Mouse (Mus musculus) neural tube, embryonic 14.5 days (tissue): ENCODE data around the gene Preb. TPM values are rescaled to one million over a fixed set of nuclear protein-coding genes. Genes with fewer than 3 reads are reported as not detected.

Source experiments
- ATAC-seq: fragments of 200-750 bp; cut with Nextera tagmentation; 2 replicates; pipeline ENCODE4 v1.8.0; 2017; ENCODE audit warnings: low read depth, mild to moderate bottlenecking, moderate TSS enrichment, moderate library complexity
- H3K27ac ChIP-seq: fragments of 300-500 bp; sonication (generic); 2 replicates; pipeline ENCODE4 v1.5.1; 2014; ENCODE audit warnings: low read depth, mild to moderate bottlenecking, control low read depth, low read length, moderate library complexity, mixed read lengths
- H3K27me3 ChIP-seq: fragments of 300-500 bp; sonication (generic); 2 replicates; pipeline ENCODE4 v1.6.1; 2014; ENCODE audit warnings: low read length; ENCODE audit not compliant: control insufficient read depth, insufficient read depth
- H3K36me3 ChIP-seq: fragments of 300-500 bp; sonication (generic); 2 replicates; pipeline ENCODE4 v1.6.1; 2014; ENCODE audit warnings: low read length, mixed read lengths; ENCODE audit not compliant: control insufficient read depth, insufficient read depth
- H3K4me1 ChIP-seq: fragments of 300-500 bp; sonication (generic); 2 replicates; pipeline ENCODE4 v1.6.1; 2014; ENCODE audit warnings: low read length; ENCODE audit not compliant: control insufficient read depth, insufficient read depth
- H3K4me2 ChIP-seq: fragments of 300-500 bp; sonication (generic); 2 replicates; pipeline ENCODE4 v1.6.1; 2014; ENCODE audit warnings: mild to moderate bottlenecking, low read depth, low read length, control low read depth
- H3K4me3 ChIP-seq: fragments of 300-500 bp; sonication (generic); 2 replicates; pipeline ENCODE4 v1.5.1; 2014; ENCODE audit warnings: low read depth, low read length, control low read depth, mixed read lengths
- H3K9ac ChIP-seq: fragments of 300-500 bp; sonication (generic); replicated peaks from 2 replicates; pipeline ENCODE4 v1.6.1; 2014; ENCODE audit warnings: low read depth, mild to moderate bottlenecking, control low read depth, low read length, mixed read lengths
- H3K9me3 ChIP-seq: fragments of 300-500 bp; sonication (generic); 2 replicates; pipeline ENCODE4 v1.6.1; 2016; ENCODE audit warnings: low read length; ENCODE audit not compliant: control insufficient read depth
- WGBS: fragments of 180-500 bp; shearing (Covaris S2); extraction: QIAGEN DNeasy Blood & Tissue Kit; methylation state at CpG from one replicate; pipeline ENCODE4 v1.1.7; 2014; 5-methylcytosine and 5-hydroxymethylcytosine counted together
- polyA plus RNA-seq: library from polyadenylated mRNA; unstranded; fragments of >200 nt; fragmentation: Nextera tagmentation; extraction: Ambion mirVana; gene quantifications from 2 replicates; pipeline ENCODE4 v1.2.1, GENCODE M21; 2014

Gene Preb
- polyA plus RNA-seq: 72.4 and 80.0 TPM in 2 replicates

- Histone ChIP-seq H3K4me3 (peak within 1 kb of the TSS; percentile 86), H3K9me3 (no peaks in the 10 kb centered on the region), H3K4me1 (peaks cover 20% of the 10 kb centered on the region), H3K27me3 (no peaks in the 10 kb centered on the region), H3K4me2 (peak within 1 kb of the TSS; percentile 95), H3K9ac (peak within 1 kb of the TSS; percentile 89), H3K36me3 (peaks cover 17% of the 10 kb centered on the region), H3K27ac (peak within 1 kb of the TSS; percentile 84)
- peak; percentile 96 for ATAC-seq
- 0% methylated on average over 51 of the region's 56 CpGs for WGBS
These were observed at the start of gene Preb for GRCm38 (mm10) chr5:30959966-30960501. TSS of gene Preb (minus strand) at chr5:30960361.

GRCm38 (mm10) chr5:31004184-31004583, 44.0 kb upstream of the Preb start:
- Histone ChIP-seq H3K4me1 (no peaks in the 10 kb centered on the region), H3K27ac (no peak overlapping the region), H3K27me3 (no peaks in the 10 kb centered on the region), H3K4me3 (no peak overlapping the region), H3K36me3 (no peaks in the 10 kb centered on the region), H3K9me3 (no peaks in the 10 kb centered on the region), H3K9ac (no peak overlapping the region), H3K4me2 (no peak overlapping the region)
- ATAC-seq: peak; percentile 66
- 2% methylated on average over 5 of the region's 5 CpGs for WGBS

- no peak overlapping the region for H3K4me3 ChIP-seq
- H3K9me3 ChIP-seq: no peaks in the 10 kb centered on the region
- no peak for ATAC-seq
- WGBS: 82% methylated on average over 4 of the region's 4 CpGs
- H3K4me1 ChIP-seq: no peaks in the 10 kb centered on the region
- no peak overlapping the region for H3K9ac ChIP-seq
- no peak overlapping the region for H3K27ac ChIP-seq
- no peak overlapping the region for H3K4me2 ChIP-seq
- no peaks in the 10 kb centered on the region for H3K36me3 ChIP-seq
- H3K27me3 ChIP-seq: no peaks in the 10 kb centered on the region
These were observed 41.4 kb upstream of the Preb start for GRCm38 (mm10) chr5:31001560-31001959.

- 79% methylated on average over 2 of the region's 2 CpGs for WGBS
- H3K9ac ChIP-seq: no peak overlapping the region
- ATAC-seq: no peak
- no peak overlapping the region for H3K4me2 ChIP-seq
- no peaks in the 10 kb centered on the region for H3K27me3 ChIP-seq
- no peak overlapping the region for H3K4me3 ChIP-seq
- no peak overlapping the region for H3K27ac ChIP-seq
- H3K9me3 ChIP-seq: no peaks in the 10 kb centered on the region
- H3K36me3 ChIP-seq: no peaks in the 10 kb centered on the region
- H3K4me1 ChIP-seq: no peaks in the 10 kb centered on the region
These were observed 40.8 kb upstream of the Preb start for GRCm38 (mm10) chr5:31000993-31001392.

GRCm38 (mm10) chr5:31000122-31000521, 40.0 kb upstream of the Preb start:
- H3K27me3 ChIP-seq: no peaks in the 10 kb centered on the region
- no peak overlapping the region for H3K9ac ChIP-seq
- H3K36me3 ChIP-seq: no peaks in the 10 kb centered on the region
- H3K4me1 ChIP-seq: no peaks in the 10 kb centered on the region
- WGBS: 84% methylated on average over 7 of the region's 7 CpGs
- no peak overlapping the region for H3K4me2 ChIP-seq
- no peak overlapping the region for H3K4me3 ChIP-seq
- H3K27ac ChIP-seq: no peak overlapping the region
- H3K9me3 ChIP-seq: no peaks in the 10 kb centered on the region
- no peak for ATAC-seq

- Histone ChIP-seq H3K9ac (no peak overlapping the region), H3K4me1 (no peaks in the 10 kb centered on the region), H3K27me3 (no peaks in the 10 kb centered on the region), H3K27ac (no peak overlapping the region), H3K4me3 (no peak overlapping the region), H3K36me3 (no peaks in the 10 kb centered on the region), H3K9me3 (no peaks in the 10 kb centered on the region), H3K4me2 (no peak overlapping the region)
- ATAC-seq: no peak
- 79% methylated on average over 5 of the region's 5 CpGs for WGBS
These were observed 39.2 kb upstream of the Preb start for GRCm38 (mm10) chr5:30999324-30999723.

- Histone ChIP-seq H3K27me3 (no peaks in the 10 kb centered on the region), H3K4me2 (no peak overlapping the region), H3K4me3 (no peak overlapping the region), H3K9me3 (no peaks in the 10 kb centered on the region), H3K36me3 (no peaks in the 10 kb centered on the region), H3K9ac (no peak overlapping the region), H3K4me1 (no peaks in the 10 kb centered on the region), H3K27ac (no peak overlapping the region)
- WGBS: 21% methylated on average over 5 of the region's 5 CpGs
- no peak for ATAC-seq
These were observed 38.1 kb upstream of the Preb start for GRCm38 (mm10) chr5:30998306-30998705.

GRCm38 (mm10) chr5:30994910-30995635, 34.9 kb upstream of the Preb start:
- H3K27ac ChIP-seq: no peak overlapping the region
- no peak for ATAC-seq
- H3K36me3 ChIP-seq: no peaks in the 10 kb centered on the region
- no peak overlapping the region for H3K4me3 ChIP-seq
- no peaks in the 10 kb centered on the region for H3K27me3 ChIP-seq
- WGBS: 74% methylated on average over 11 of the region's 11 CpGs
- H3K4me2 ChIP-seq: no peak overlapping the region
- no peaks in the 10 kb centered on the region for H3K9me3 ChIP-seq
- no peaks in the 10 kb centered on the region for H3K4me1 ChIP-seq
- H3K9ac ChIP-seq: no peak overlapping the region

- Histone ChIP-seq H3K9me3 (no peaks in the 10 kb centered on the region), H3K4me1 (no peaks in the 10 kb centered on the region), H3K27ac (no peak overlapping the region), H3K9ac (no peak overlapping the region), H3K4me3 (no peak overlapping the region), H3K36me3 (no peaks in the 10 kb centered on the region), H3K4me2 (no peak overlapping the region), H3K27me3 (no peaks in the 10 kb centered on the region)
- no peak for ATAC-seq
- WGBS: 71% methylated on average over 3 of the region's 3 CpGs
These were observed 33.9 kb upstream of the Preb start for GRCm38 (mm10) chr5:30994074-30994473.
